Mouse (Mus musculus) cerebellum, adult 8-10 months (tissue): ENCODE data around the gene Rhbdl3.

Source experiments
- DNase-seq: peaks from one replicate; pipeline ENCODE4 v3.0.0; 2022

Gene Rhbdl3

DNA sequence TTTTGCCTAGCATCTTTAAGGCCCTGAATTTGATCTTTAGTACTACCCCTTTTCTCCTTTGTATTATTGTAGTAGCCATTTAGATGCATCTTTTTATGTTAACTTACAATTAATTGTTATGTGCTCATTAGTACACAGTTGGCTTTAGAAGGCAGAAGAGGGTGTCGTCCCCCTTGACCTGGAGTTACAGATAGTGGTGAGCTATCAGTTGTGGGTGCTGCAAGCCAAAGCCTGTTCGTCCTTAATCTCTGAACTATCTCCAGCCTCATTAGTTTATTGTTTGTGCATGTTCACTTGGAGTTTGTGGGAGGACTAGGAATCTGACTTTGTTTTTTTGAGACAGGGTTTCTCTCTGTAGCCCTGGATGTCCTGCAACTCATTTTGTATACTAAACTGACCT is 86.1 kb downstream of the Rhbdl3 start:
- DNase-seq, result no peak

DNA sequence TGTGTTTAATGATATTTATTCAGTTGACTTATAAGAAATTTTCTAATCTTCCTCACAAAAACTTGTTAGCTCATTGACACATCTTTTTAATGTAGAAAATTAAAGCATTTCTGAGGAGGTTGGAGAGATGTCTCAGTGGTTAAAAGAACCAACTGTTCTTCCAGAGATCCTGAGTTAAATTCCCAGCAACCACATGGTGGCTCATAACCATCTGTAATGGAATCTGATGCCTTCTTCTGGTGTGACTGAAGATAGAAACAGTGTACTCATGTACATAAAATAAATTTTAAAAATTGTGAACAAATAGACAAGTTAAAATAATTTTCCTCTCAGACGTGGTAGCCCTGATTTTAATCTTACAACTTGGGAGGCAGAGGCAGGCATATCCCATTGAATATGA is 89.2 kb downstream of the Rhbdl3 start:
- no peak for DNase-seq

DNA sequence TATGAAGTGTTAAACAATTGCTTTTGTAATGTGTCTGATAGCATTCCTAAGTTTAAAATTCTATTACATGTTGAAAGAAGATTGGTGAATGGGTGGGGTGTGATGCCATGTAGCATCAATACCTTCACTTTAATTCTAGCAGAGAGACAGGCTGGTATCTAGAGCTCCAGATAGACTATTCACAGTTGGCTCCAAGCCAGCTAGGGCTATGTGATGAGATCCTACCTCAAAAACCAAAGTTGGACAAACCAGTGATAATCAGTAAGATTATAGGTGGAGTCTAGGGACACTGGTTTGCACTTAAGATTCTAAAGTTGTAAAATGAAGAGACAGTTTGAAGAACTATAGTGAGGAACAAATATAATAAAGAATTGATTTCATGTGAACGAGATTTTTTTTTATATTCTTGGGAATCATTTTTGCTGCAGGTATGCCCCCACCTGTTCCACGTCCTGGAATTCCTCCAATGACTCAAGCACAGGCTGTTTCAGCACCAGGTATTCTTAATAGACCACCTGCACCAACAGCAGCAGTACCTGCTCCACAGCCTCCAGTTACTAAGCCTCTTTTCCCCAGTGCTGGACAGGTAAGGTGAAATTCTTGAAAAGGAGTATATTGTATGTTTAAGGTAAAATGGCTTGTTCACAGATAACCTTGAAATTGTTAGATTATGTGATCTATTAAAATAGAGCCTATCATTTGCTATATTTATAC is 90.9 kb downstream of the Rhbdl3 start:
- DNase-seq, result no peak

DNA sequence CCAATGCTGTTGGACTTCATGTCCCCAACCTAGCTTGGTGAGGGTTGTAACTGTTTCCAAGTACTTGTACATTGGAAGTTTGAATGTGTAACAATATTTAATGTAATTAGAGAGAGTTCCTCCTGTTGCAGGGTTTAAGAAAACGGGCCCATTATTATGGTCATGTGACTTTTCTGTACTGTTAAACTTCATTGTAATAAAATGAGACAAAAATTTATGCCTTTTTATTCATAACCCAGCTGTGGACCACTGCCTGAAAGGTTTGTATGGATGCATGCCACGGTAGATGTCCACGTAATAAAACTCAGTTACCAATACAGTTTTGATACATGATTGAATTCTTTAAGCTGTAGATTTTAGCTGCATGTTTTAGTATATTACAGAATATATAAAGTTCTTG is 95.2 kb downstream of the Rhbdl3 start:
- DNase-seq, result no peak

DNA sequence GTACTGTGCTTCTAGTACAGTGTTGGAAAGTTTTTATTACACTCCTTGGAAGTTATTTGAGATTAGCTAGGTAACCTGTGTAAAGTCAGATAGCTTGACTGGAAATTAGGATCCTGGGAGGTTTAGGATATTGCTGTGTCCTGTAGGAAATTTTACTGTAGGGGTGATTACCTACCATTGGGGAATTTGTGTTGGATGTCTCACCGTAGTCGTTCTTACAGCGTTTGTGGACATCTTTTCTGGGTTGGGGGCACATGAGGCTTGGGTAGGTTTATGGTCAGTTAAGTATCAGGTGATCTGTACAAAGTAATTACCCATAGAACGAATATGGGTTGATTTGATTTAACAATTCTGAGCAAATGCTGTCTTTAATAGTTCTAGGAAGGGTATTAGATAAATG is 95.9 kb downstream of the Rhbdl3 start:
- DNase-seq, result no peak
